ENCODE assay signal across 23 mouse cellular contexts in genomic region chr10:79979401-79980155, GRCm38 (mm10). TPM values are rescaled to one million over a fixed set of nuclear protein-coding genes. Genes with fewer than 3 reads are reported as not detected.
DNase-seq lines count a peak whose midpoint lies in the region; ATAC-seq lines count a peak whose summit lies in the region.
"Had no signal": no experiment of that assay in that cellular context is flagged by ENCODE, and none has a peak within 500 bp of the region (broad histone marks: within the 10 kb centered on the region; RNA-seq: fewer than 3 reads in every experiment).

No protein-coding gene starts in this region.

- H3K9ac ChIP-seq in hindbrain, embryonic 13.5 days, result peak overlapping the region; percentile 35; the same call in 1 of the 2 replicates
- H3K9ac ChIP-seq: hindbrain, embryonic 14.5 days; limb, embryonic 12.5 days; liver, embryonic 14.5 days had no signal

- peaks cover 39% of the 10 kb centered on the region for H3K4me1 ChIP-seq in hindbrain, embryonic 13.5 days (replicated peaks)
- peaks cover 36% of the 10 kb centered on the region for H3K4me1 ChIP-seq in hindbrain, embryonic 10.5 days (replicated peaks)

- 93% methylated on average over 22 of the region's 22 CpGs for WGBS in hindbrain, embryonic 13.5 days
- 93% methylated on average over 22 of the region's 22 CpGs for WGBS in hindbrain, embryonic 10.5 days

- intact Hi-C loops in left cerebral cortex, postnatal 25 days (cut with DNase I), result loop anchor here (2.0 kb wide), 1 partner anchor 13 kb away; no protein-coding TSS in a partner anchor

- H3K4me2 ChIP-seq in hindbrain, embryonic 13.5 days, result no peak overlapping the region
- H3K4me2 ChIP-seq: hindbrain, embryonic 14.5 days; limb, embryonic 12.5 days had no signal

- H3K27me3 ChIP-seq in hindbrain, embryonic 13.5 days, result no peaks in the 10 kb centered on the region
- H3K27me3 ChIP-seq in hindbrain, embryonic 10.5 days (ENCODE audit: insufficient read depth, poor library complexity, severe bottlenecking), result peaks cover 20% of the 10 kb centered on the region
- H3K27me3 ChIP-seq: CH12.LX; limb, embryonic 12.5 days had no signal

- peak; percentile 82 for DNase-seq in gastrocnemius, adult 18-20 months (ENCODE audit: low spot score)
- DNase-seq in gastrocnemius, adult 8-10 months (ENCODE audit: low spot score in 2 of 2), result no peak
- DNase-seq in hindbrain, embryonic 10.5 days (ENCODE audit: low spot score), result no peak
- DNase-seq in thymus, postnatal 4 days, result peak; percentile 16
- DNase-seq in thymus, postnatal 14 days, result no peak
- no peak for DNase-seq in kidney, postnatal 36 days
- DNase-seq in left cerebral cortex, postnatal 25 days (ENCODE audit: low spot score in 2 of 2), result no peak
- DNase-seq: adrenal gland, postnatal 10 days; cerebellum, adult 11-12 months; gastrocnemius, postnatal 25 days; retina, postnatal 1 day; right cerebral cortex, postnatal 4 days; thymus, postnatal 36 days had no signal

- H3K27ac ChIP-seq in hindbrain, embryonic 13.5 days, result no peak overlapping the region
- H3K27ac ChIP-seq in hindbrain, embryonic 10.5 days, result no peak overlapping the region
- H3K27ac ChIP-seq: hindbrain, embryonic 14.5 days; kidney, postnatal 0 days; layer of hippocampus, adult 2 months; limb, embryonic 12.5 days; liver, embryonic 14.5 days had no signal

- H3K36me3 ChIP-seq in hindbrain, embryonic 13.5 days, result peaks cover 60% of the 10 kb centered on the region
- peaks cover 73% of the 10 kb centered on the region for H3K36me3 ChIP-seq in hindbrain, embryonic 10.5 days

- ATAC-seq in hindbrain, embryonic 13.5 days (ENCODE audit: low FRiP score), result no peak
- ATAC-seq: intestine, postnatal 0 days; lung, postnatal 0 days had no signal

- H3K9me3 ChIP-seq in hindbrain, embryonic 13.5 days, result no peaks in the 10 kb centered on the region
- H3K9me3 ChIP-seq in hindbrain, embryonic 10.5 days, result 0 out of 2 replicates have a peak, but pooled peaks cover 9% of the 10 kb centered on the region
- H3K9me3 ChIP-seq: limb, embryonic 12.5 days had no signal

- H3K4me3 ChIP-seq in hindbrain, embryonic 13.5 days, result no peak overlapping the region
- H3K4me3 ChIP-seq in hindbrain, embryonic 10.5 days, result no peak overlapping the region; the same call in 1 of the 2 replicates
- H3K4me3 ChIP-seq: layer of hippocampus, adult 2 months; limb, embryonic 12.5 days had no signal

RNA-seq across cellular contexts. Expression of gene Tmem259, which starts 4.6 kb away (rescaled TPM):
- 10 to 100 TPM; 68.7 to 84.2 TPM for total RNA-seq in gastrocnemius, adult 18-20 months (2021)
- total RNA-seq in gastrocnemius, adult 8-10 months (2022), result 10 to 100 TPM; 67.9 to 81.4 (median 74.4) TPM
- 16.0 and 16.3 TPM in 2 replicates for polyA plus RNA-seq in hindbrain, embryonic 13.5 days (2015; fragmentation: Nextera tagmentation; extraction: Ambion mirVana)
- polyA plus RNA-seq in hindbrain, embryonic 10.5 days (2016; fragmentation: Nextera tagmentation; extraction: Ambion mirVana), result 11.8 and 13.1 TPM in 2 replicates
- total RNA-seq in left cerebral cortex, postnatal 25 days (2021), result 100 to 1,000 TPM; 123 to 124 TPM

RNA-seq across cellular contexts. Expression of gene Cnn2, which starts 8.8 kb away (rescaled TPM):
- total RNA-seq in gastrocnemius, adult 18-20 months (2021), result 10 to 100 TPM in 1 of 2 experiments, 1 to 10 TPM in 1; 5.2 to 10.5 TPM
- 1 to 10 TPM; 2.7 to 5.3 (median 4.3) TPM for total RNA-seq in gastrocnemius, adult 8-10 months (2022)
- 43.7 and 53.1 TPM in 2 replicates for polyA plus RNA-seq in hindbrain, embryonic 13.5 days (2015; fragmentation: Nextera tagmentation; extraction: Ambion mirVana)
- polyA plus RNA-seq in hindbrain, embryonic 10.5 days (2016; fragmentation: Nextera tagmentation; extraction: Ambion mirVana), result 201 and 223 TPM in 2 replicates
- total RNA-seq in left cerebral cortex, postnatal 25 days (2021), result 1 to 10 TPM; 6.0 to 8.2 TPM

RNA-seq across cellular contexts. Expression of gene Grin3b, which starts 9.1 kb away (rescaled TPM):
- under 1 TPM; 0.32 to 0.59 TPM for total RNA-seq in gastrocnemius, adult 18-20 months (2021)
- under 1 TPM; 0.13 to 0.52 (median 0.36) TPM for total RNA-seq in gastrocnemius, adult 8-10 months (2022)
- polyA plus RNA-seq in hindbrain, embryonic 13.5 days (2015; fragmentation: Nextera tagmentation; extraction: Ambion mirVana), result 0.61 and 0.65 TPM in 2 replicates
- 0.35 TPM in 2 replicates for polyA plus RNA-seq in hindbrain, embryonic 10.5 days (2016; fragmentation: Nextera tagmentation; extraction: Ambion mirVana)
- total RNA-seq in left cerebral cortex, postnatal 25 days (2021), result under 1 TPM; 0.14 to 0.23 TPM
- total RNA-seq: gastrocnemius, postnatal 25 days; megakaryocyte progenitor cell, adult 5-6 weeks had no signal

RNA-seq across cellular contexts. Expression of gene Abca7, which starts 16.7 kb away (rescaled TPM):
- 1 to 10 TPM; 6.6 to 7.6 TPM for total RNA-seq in gastrocnemius, adult 18-20 months (2021)
- total RNA-seq in gastrocnemius, adult 8-10 months (2022), result 1 to 10 TPM; 7.3 to 8.6 (median 8.1) TPM
- 5.2 and 6.1 TPM in 2 replicates for polyA plus RNA-seq in hindbrain, embryonic 13.5 days (2015; fragmentation: Nextera tagmentation; extraction: Ambion mirVana)
- polyA plus RNA-seq in hindbrain, embryonic 10.5 days (2016; fragmentation: Nextera tagmentation; extraction: Ambion mirVana), result 4.4 and 6.0 TPM in 2 replicates
- 10 to 100 TPM; 10.9 to 12.3 TPM for total RNA-seq in left cerebral cortex, postnatal 25 days (2021)

RNA-seq across cellular contexts. Expression of gene Wdr18, which starts 19.6 kb away (rescaled TPM):
- 10 to 100 TPM; 21.0 to 22.9 TPM for total RNA-seq in gastrocnemius, adult 18-20 months (2021)
- total RNA-seq in gastrocnemius, adult 8-10 months (2022), result 10 to 100 TPM; 20.1 to 26.7 (median 23.0) TPM
- 77.4 and 77.9 TPM in 2 replicates for polyA plus RNA-seq in hindbrain, embryonic 13.5 days (2015; fragmentation: Nextera tagmentation; extraction: Ambion mirVana)
- 128 and 140 TPM in 2 replicates for polyA plus RNA-seq in hindbrain, embryonic 10.5 days (2016; fragmentation: Nextera tagmentation; extraction: Ambion mirVana)
- total RNA-seq in left cerebral cortex, postnatal 25 days (2021), result 10 to 100 TPM; 41.1 to 49.9 TPM

Comparison
In these comparisons a context has a peak if more than half of its experiments do, and no peak if none do; other contexts are left out.
1. DNase-seq: peak in gastrocnemius, adult 18-20 months (single experiment) and thymus, postnatal 4 days (single experiment); none in gastrocnemius, adult 8-10 months (0 of 2), hindbrain, embryonic 10.5 days (single experiment), thymus, postnatal 14 days (single experiment), kidney, postnatal 36 days (0 of 2) and left cerebral cortex, postnatal 25 days (0 of 2).